11 mouse cellular contexts compared by ENCODE assay signal in the genomic region with DNA sequence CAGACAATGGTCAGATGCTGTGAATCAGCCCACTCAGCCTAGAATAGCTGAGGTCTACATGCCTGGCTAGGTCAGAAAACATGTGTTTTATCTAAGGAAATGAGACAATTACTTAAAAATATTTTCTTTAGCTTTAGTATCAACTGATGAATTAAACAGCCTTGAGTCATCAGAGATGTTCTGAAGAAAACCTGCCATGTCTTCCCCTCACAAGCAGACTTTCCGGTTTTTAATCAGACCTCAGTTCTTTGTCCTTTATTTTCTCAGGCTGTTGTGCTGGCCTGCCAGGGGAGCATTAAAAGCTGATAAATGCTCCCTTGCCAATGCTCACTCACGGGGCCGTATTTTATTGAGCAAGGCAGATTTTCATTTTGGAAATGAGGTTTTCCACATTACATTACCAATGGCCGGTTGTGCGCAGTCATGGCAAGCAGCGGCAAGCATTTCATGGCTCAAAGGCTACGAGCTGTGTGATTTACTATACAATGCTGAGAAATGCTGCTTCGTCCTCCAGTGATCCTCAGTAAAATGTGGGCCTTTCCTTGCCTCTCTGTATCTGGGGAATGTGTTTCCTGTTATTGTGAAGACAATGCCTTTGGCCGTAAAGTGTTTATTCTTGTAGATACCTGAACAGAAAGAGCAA.
DNase-seq lines count a peak whose midpoint lies in the region; ATAC-seq and TF ChIP-seq lines count a peak whose summit lies in the region.
"Had no signal": no experiment of that assay in that cellular context is flagged by ENCODE, and none has a peak within 500 bp of the region (broad histone marks: within the 10 kb centered on the region; RNA-seq: fewer than 3 reads in every experiment).

No protein-coding gene starts in this region.

- no peak overlapping the region for H3K4me3 ChIP-seq in heart, adult 2 months
- H3K4me3 ChIP-seq in brown adipose tissue, adult 24 weeks (ENCODE audit: insufficient read depth, low read depth, low read length) = no peak overlapping the region
- H3K4me3 ChIP-seq in heart, postnatal 0 days (ENCODE audit: low read depth, low read length) = no peak overlapping the region
- H3K4me3 ChIP-seq: liver, embryonic 15.5 days had no signal

- no peak overlapping the region for H3K4me2 ChIP-seq in heart, postnatal 0 days (ENCODE audit: low read depth, low read length)
- H3K4me2 ChIP-seq: liver, embryonic 15.5 days had no signal

- no peak for TF ChIP-seq POLR2A in heart, adult 2 months (IDR thresholded peaks at IDR 0.05; ENCODE audit: insufficient read depth, low read depth, low read length)

- H3K27ac ChIP-seq in heart, adult 2 months = peak overlapping the region; percentile 86
- peak overlapping the region; percentile 97 for H3K27ac ChIP-seq in brown adipose tissue, adult 24 weeks (replicated peaks; ENCODE audit: low read depth, low read length)
- peak overlapping the region; percentile 85 for H3K27ac ChIP-seq in heart, postnatal 0 days (ENCODE audit: low read depth)
- H3K27ac ChIP-seq: liver, embryonic 15.5 days had no signal

- no peak overlapping the region for H3K9ac ChIP-seq in heart, adult 2 months (ENCODE audit: low read depth, low read length)
- no peak overlapping the region for H3K9ac ChIP-seq in heart, postnatal 0 days (replicated peaks; ENCODE audit: low read depth, low read length)
- H3K9ac ChIP-seq: liver, embryonic 15.5 days had no signal

- peaks cover 25% of the 10 kb centered on the region for H3K4me1 ChIP-seq in heart, adult 2 months (ENCODE audit: control insufficient read depth, insufficient read depth, low read length)
- peaks cover 29% of the 10 kb centered on the region for H3K4me1 ChIP-seq in brown adipose tissue, adult 24 weeks (ENCODE audit: control insufficient read depth, insufficient read depth, insufficient read length, low read length)
- H3K4me1 ChIP-seq in heart, postnatal 0 days (ENCODE audit: control insufficient read depth, insufficient read depth) = peaks cover 17% of the 10 kb centered on the region
- H3K4me1 ChIP-seq: liver, embryonic 15.5 days had no signal

- peak; percentile 75 for ATAC-seq in heart, postnatal 0 days (ENCODE audit: insufficient read depth, low read depth)

- peaks cover 4% of the 10 kb centered on the region; the same call in 1 of the 2 replicates for H3K79me2 ChIP-seq in heart, adult 2 months (replicated peaks; ENCODE audit: control insufficient read depth, insufficient read depth, low read length)

- TF ChIP-seq EP300 in heart, adult 2 months (IDR thresholded peaks at IDR 0.05; ENCODE audit: insufficient read depth, low read depth, low read length) = no peak
- TF ChIP-seq EP300 in heart, postnatal 0 days (IDR thresholded peaks at IDR 0.05; ENCODE audit: low read depth) = peak; percentile 84

- peaks cover 79% of the 10 kb centered on the region for H3K36me3 ChIP-seq in heart, adult 2 months (ENCODE audit: control insufficient read depth, insufficient read depth, low read length)
- H3K36me3 ChIP-seq in heart, postnatal 0 days (replicated peaks; ENCODE audit: control insufficient read depth, insufficient read depth, low read length) = peaks cover 54% of the 10 kb centered on the region
- H3K36me3 ChIP-seq: liver, embryonic 15.5 days had no signal

- H3K9me3 ChIP-seq in heart, postnatal 0 days (replicated peaks; ENCODE audit: control insufficient read depth, low read length) = no peaks in the 10 kb centered on the region
- H3K9me3 ChIP-seq: liver, embryonic 15.5 days had no signal

- DNase-seq in heart, adult 2 months = peak in 1 of 2 experiments; percentile 48
- no peak for DNase-seq in heart, postnatal 4 days
- DNase-seq in heart, postnatal 0 days (ENCODE audit: low spot score) = peak; percentile 81
- DNase-seq in mesoderm, embryonic 11.5 days (ENCODE audit: low read depth, low spot score) = peak; percentile 49
- DNase-seq in spleen, postnatal 14 days (ENCODE audit: low spot score in 2 of 2) = no peak
- DNase-seq in left cerebral cortex, postnatal 14 days (ENCODE audit: low spot score in 2 of 2) = no peak
- DNase-seq in gastrocnemius, adult 18-20 months (ENCODE audit: low spot score) = no peak
- DNase-seq: adrenal gland, postnatal 25 days; right cerebral cortex, postnatal 4 days had no signal

- no peaks in the 10 kb centered on the region for H3K27me3 ChIP-seq in heart, adult 2 months (ENCODE audit: control insufficient read depth, insufficient read depth, low read length)
- no peaks in the 10 kb centered on the region for H3K27me3 ChIP-seq in heart, postnatal 0 days (ENCODE audit: control insufficient read depth, insufficient read depth, low read length)
- H3K27me3 ChIP-seq: liver, embryonic 15.5 days had no signal

- TF ChIP-seq CTCF in heart, adult 2 months (IDR thresholded peaks at IDR 0.05) = no peak
- no peak for TF ChIP-seq CTCF in heart, postnatal 0 days (IDR thresholded peaks at IDR 0.05; ENCODE audit: low read depth)

- 41% methylated on average over 9 of the region's 9 CpGs for WGBS in heart, adult 2 months
- 65% methylated on average over 9 of the region's 9 CpGs for WGBS in heart, postnatal 0 days

- intact Hi-C loops in heart, adult 2 months (cut with DNase I) = loop anchor here (1.0 to 5.0 kb wide), 3 partner anchors 13 to 593 kb away; no protein-coding TSS in a partner anchor
- intact Hi-C loops in left cerebral cortex, postnatal 14 days (cut with DNase I) = no loop called here

Comparison
In these comparisons a context has a peak if more than half of its experiments do, and no peak if none do; other contexts are left out.
1. DNase-seq: peak in heart, postnatal 0 days (single experiment) and mesoderm, embryonic 11.5 days (single experiment); none in heart, postnatal 4 days (single experiment), spleen, postnatal 14 days (0 of 2), left cerebral cortex, postnatal 14 days (0 of 2) and gastrocnemius, adult 18-20 months (single experiment).
2. Peak in every context shown above with its lines, with median percentiles within 50 percentile points of each other: H3K27ac ChIP-seq.